Mouse (Mus musculus): ENCODE data around the gene Stx5a.

DNA sequence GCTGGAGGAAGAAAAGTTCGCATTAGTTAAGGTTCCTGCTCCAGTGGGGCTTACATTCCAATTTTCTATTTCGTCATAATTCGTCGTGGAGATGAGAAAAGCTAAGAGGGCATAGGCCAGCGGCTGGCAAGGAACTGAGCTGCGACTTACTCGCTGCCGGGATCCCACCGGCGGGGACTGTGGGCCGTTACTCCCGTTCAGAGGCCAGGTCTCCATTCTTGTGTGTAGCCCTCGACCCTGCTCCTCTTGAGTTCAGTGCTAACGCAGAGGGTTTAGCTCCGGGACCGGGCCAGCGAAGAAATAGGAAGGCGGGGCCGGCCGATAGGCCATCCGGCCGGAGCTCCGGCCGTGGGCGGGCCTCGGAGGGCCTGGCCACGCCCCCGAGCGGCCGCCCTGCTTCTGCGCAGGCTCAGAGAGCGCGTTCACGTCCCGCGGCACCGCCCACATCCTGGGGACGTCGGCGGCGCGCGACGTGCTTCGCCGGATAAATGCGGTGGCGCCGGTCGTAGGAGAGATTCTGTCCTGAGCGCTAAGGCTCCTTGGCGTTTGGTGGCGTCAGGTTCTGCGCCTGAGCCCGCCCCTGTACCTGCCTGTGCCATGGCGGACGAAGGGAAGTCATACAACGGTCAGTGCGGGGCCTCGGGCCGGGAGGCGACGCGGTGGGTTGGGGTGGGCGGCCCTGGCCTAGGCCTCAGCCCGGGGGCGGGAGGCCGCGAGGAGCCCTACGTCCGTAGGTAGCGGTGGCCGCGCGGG is 15.6 kb downstream of the Stx5a start, which contains the start of gene Nxf1:
- TF ChIP-seq POLR2A (IDR thresholded peaks at IDR 0.05; ENCODE audit: insufficient read length, low read depth) = peak; percentile 94
- TF ChIP-seq MYOD1 (IDR thresholded peaks at IDR 0.05; ENCODE audit: control insufficient read depth in 1 of 3, insufficient read length in 2 of 3, low read depth in 2 of 3) = peak in 1 of 3 experiments; percentile 20
- TF ChIP-seq POLR2AphosphoS2 (IDR thresholded peaks at IDR 0.05; ENCODE audit: insufficient read length, low read depth) = peak; percentile 89
- no peak for TF ChIP-seq CEBPB (IDR thresholded peaks at IDR 0.05; ENCODE audit: insufficient read depth, poor library complexity, severe bottlenecking)
- no peak for TF ChIP-seq E2F4 (IDR thresholded peaks at IDR 0.05; ENCODE audit: insufficient read depth)
- no peak for TF ChIP-seq REST (IDR thresholded peaks at IDR 0.05; ENCODE audit: insufficient read depth, insufficient read length)
- no peak for TF ChIP-seq USF1 (IDR thresholded peaks at IDR 0.05; ENCODE audit: low read depth)
- no peak for TF ChIP-seq TCF12 (IDR thresholded peaks at IDR 0.05; ENCODE audit: insufficient read depth, poor library complexity, severe bottlenecking)
